Mouse (Mus musculus) heart, postnatal 0 days (tissue): ENCODE measurements around the gene Aim2. TPM values are rescaled to one million over a fixed set of nuclear protein-coding genes. Genes with fewer than 3 reads are reported as not detected.
"Not testable (repeated sequence)": the region's sequence is repeated elsewhere in the genome, so short reads cannot be mapped to it uniquely, and the experiment has no call there.

ENCODE experiments used
- ATAC-seq: fragments of 200-750 bp; cut with Nextera tagmentation; 2 replicates; pipeline ENCODE4 v1.8.0; 2017; ENCODE audit warnings: low read depth, moderate number of reproducible peaks, moderate library complexity; ENCODE audit not compliant: insufficient read depth
- DNase-seq: peaks from one replicate; pipeline ENCODE4 v3.0.0-alpha.2; 2016; ENCODE audit warnings: low spot score
- H3K27ac ChIP-seq: fragments of 300-500 bp; sonication (generic); 2 replicates; pipeline ENCODE4 v1.5.1; 2014; ENCODE audit warnings: low read depth, mild to moderate bottlenecking
- H3K27me3 ChIP-seq: fragments of 300-500 bp; sonication (generic); 2 replicates; pipeline ENCODE4 v1.6.1; 2014; ENCODE audit warnings: low read length, mixed read lengths; ENCODE audit not compliant: control insufficient read depth, insufficient read depth
- H3K36me3 ChIP-seq: fragments of 300-500 bp; sonication (generic); replicated peaks from 2 replicates; pipeline ENCODE4 v1.6.1; 2014; ENCODE audit warnings: low read length, mixed read lengths; ENCODE audit not compliant: control insufficient read depth, insufficient read depth
- H3K4me1 ChIP-seq: fragments of 300-500 bp; sonication (generic); 2 replicates; pipeline ENCODE4 v1.6.1; 2014; ENCODE audit warnings: antibody characterized with exemption; ENCODE audit not compliant: control insufficient read depth, insufficient read depth
- H3K4me2 ChIP-seq: fragments of 300-500 bp; sonication (generic); 2 replicates; pipeline ENCODE4 v1.6.1; 2014; ENCODE audit warnings: low read depth, mild to moderate bottlenecking, low read length, moderate library complexity
- H3K4me3 ChIP-seq: fragments of 300-500 bp; sonication (generic); 2 replicates; pipeline ENCODE4 v1.5.1; 2014; ENCODE audit warnings: low read depth, low read length
- H3K9ac ChIP-seq: fragments of 300-500 bp; sonication (generic); replicated peaks from 2 replicates; pipeline ENCODE4 v1.6.1; 2014; ENCODE audit warnings: low read depth, low read length, mixed read lengths
- H3K9me3 ChIP-seq: fragments of 300-500 bp; sonication (generic); replicated peaks from 2 replicates; pipeline ENCODE4 v1.6.1; 2016; ENCODE audit warnings: low read length; ENCODE audit not compliant: control insufficient read depth
- WGBS: fragments of 180-500 bp; shearing (Covaris S2); extraction: QIAGEN DNeasy Blood & Tissue Kit; methylation state at CpG from one replicate; pipeline ENCODE4 v1.1.7; 2014; 5-methylcytosine and 5-hydroxymethylcytosine counted together
- polyA plus RNA-seq: library from polyadenylated mRNA; unstranded; fragments of >200 nt; fragmentation: Nextera tagmentation; extraction: Ambion mirVana; gene quantifications from 2 replicates; pipeline ENCODE4 v1.2.1, GENCODE M21; 2015
- total RNA-seq: library from RNA; depleted of rRNA; stranded (reverse); fragments of >200 nt; gene quantifications from 2 replicates; pipeline ENCODE4 v1.2.3, GENCODE M21; 2014; ENCODE audit warnings: low replicate concordance; rRNA removed

The Aim2 gene
- total and polyA plus RNA-seq, 2 experiments from 2014 or later, result 0.19 to 1.3 TPM

DNA sequence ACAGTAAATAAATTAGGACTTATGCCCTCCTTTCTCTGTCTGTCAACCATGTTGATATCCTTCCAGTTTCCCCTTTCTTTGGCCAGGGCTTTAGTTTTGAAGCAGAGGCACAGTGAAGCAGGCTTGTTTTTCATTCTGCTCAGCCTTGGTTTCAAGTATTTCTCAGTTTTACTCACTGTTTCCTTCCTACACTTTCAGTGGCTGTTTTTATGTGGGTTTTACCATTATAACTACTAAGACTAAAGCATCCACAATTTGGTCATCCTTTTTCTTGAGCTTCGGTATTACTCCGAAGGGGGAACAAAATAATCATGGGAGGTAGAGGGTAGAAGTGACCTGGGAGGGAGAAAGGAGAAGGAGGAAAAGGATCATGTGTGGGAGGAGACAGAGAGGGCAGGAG lies 159.9 kb downstream of the Aim2 start:
- H3K4me3 ChIP-seq, ATAC-seq, H3K36me3 ChIP-seq, H3K4me2 ChIP-seq, H3K27ac ChIP-seq, H3K9ac ChIP-seq, H3K9me3 ChIP-seq, H3K27me3 ChIP-seq, H3K4me1 ChIP-seq, DNase-seq: not testable (repeated sequence)
- WGBS, result 80% methylated on average over 2 of the region's 2 CpGs

Other genes with a start within 250 kb of the Aim2 start
- gene Olfr1408, start 213.5 kb upstream of the Aim2 start, total RNA-seq, result not detected in 2 replicates
- not detected in 2 replicates for gene Olfr1408, start 213.5 kb upstream of the Aim2 start, polyA plus RNA-seq
- gene Olfr1406, start 160.2 kb upstream of the Aim2 start, total RNA-seq, result not detected in 2 replicates
- not detected in 2 replicates for gene Olfr1406, start 160.2 kb upstream of the Aim2 start, polyA plus RNA-seq
- not detected in 2 replicates for gene Olfr218, start 153.1 kb upstream of the Aim2 start, total RNA-seq
- gene Olfr218, start 153.1 kb upstream of the Aim2 start, polyA plus RNA-seq, result not detected in 2 replicates
- gene Olfr1404, start 138.5 kb upstream of the Aim2 start, total RNA-seq, result not detected in 2 replicates
- not detected in 2 replicates for gene Olfr1404, start 138.5 kb upstream of the Aim2 start, polyA plus RNA-seq
- 0.38 TPM in 1 of 2 replicates, not detected in the other for gene Fcer1a, start 123.7 kb upstream of the Aim2 start, total RNA-seq
- gene Fcer1a, start 123.7 kb upstream of the Aim2 start, polyA plus RNA-seq, result 0.89 TPM in 2 replicates
- gene Olfr418, start 84.9 kb upstream of the Aim2 start, total RNA-seq, result not detected in 2 replicates
- gene Olfr418, start 84.9 kb upstream of the Aim2 start, polyA plus RNA-seq, result not detected in 2 replicates
- gene Mptx2, start 73.1 kb upstream of the Aim2 start, total RNA-seq, result not detected in 2 replicates
- not detected in 2 replicates for gene Mptx2, start 73.1 kb upstream of the Aim2 start, polyA plus RNA-seq
- 1.8 TPM in 1 of 2 replicates, not detected in the other for gene Ackr1, start 17.1 kb upstream of the Aim2 start, total RNA-seq
- 0.14 and 0.16 TPM in 2 replicates for gene Ackr1, start 17.1 kb upstream of the Aim2 start, polyA plus RNA-seq
- 0.35 and 1.1 TPM in 2 replicates for gene Cadm3, start 16.8 kb downstream of the Aim2 start, total RNA-seq
- 0.10 and 0.29 TPM in 2 replicates for gene Cadm3, start 16.8 kb downstream of the Aim2 start, polyA plus RNA-seq
- gene Ifi206, start 140.2 kb downstream of the Aim2 start, total RNA-seq, result 0.04 and 0.27 TPM in 2 replicates
- gene Ifi206, start 140.2 kb downstream of the Aim2 start, polyA plus RNA-seq, result 0.14 TPM in 2 replicates
- not detected in 2 replicates for gene Ifi214, start 185.1 kb downstream of the Aim2 start, total RNA-seq
- gene Ifi214, start 185.1 kb downstream of the Aim2 start, polyA plus RNA-seq, result not detected in 2 replicates
- gene Ifi213, start 248.4 kb downstream of the Aim2 start, total RNA-seq, result 0.99 and 2.0 TPM in 2 replicates
- gene Ifi213, start 248.4 kb downstream of the Aim2 start, polyA plus RNA-seq, result 0.10 and 0.16 TPM in 2 replicates